Mouse (Mus musculus) gastrocnemius, postnatal 14 days (tissue): ENCODE data around the gene Tmem196. TPM values are rescaled to one million over a fixed set of nuclear protein-coding genes. Genes with fewer than 3 reads are reported as not detected.
"Not testable (repeated sequence)": the region's sequence is repeated elsewhere in the genome, so short reads cannot be mapped to it uniquely, and the experiment has no call there.

Experiments
- DNase-seq: peaks from one replicate; pipeline ENCODE4 v3.0.0; 2021; ENCODE audit warnings: mixed read lengths
- intact Hi-C: fragments of 180-260 bp; cut with DNase I; formaldehyde crosslinking; loops from one replicate; pipeline ENCODE4 v1.15.1; 2025; ENCODE audit warnings: low total_unique reads
- long read RNA-seq, 2 experiments: library from polyadenylated mRNA; stranded (forward); transcript quantifications; one replicate each; pipeline ENCODE4 v2.0.0; 2021
- total RNA-seq, 2 experiments: library from RNA; stranded (reverse); gene quantifications; 2 replicates each; pipeline ENCODE4 v1.2.3; 2021

Gene Tmem196
- total RNA-seq: under 1 TPM; 0.18 to 0.20 TPM
- long read RNA-seq, experiment 1: 0 reads
- long read RNA-seq, experiment 2: 0 reads

GRCm38 (mm10) chr12:119945589-119946310, at the start of gene Tmem196:
Gene Tmem196, plus strand, starts transcription at chr12:119945822.
- DNase-seq: no peak
- intact Hi-C loops: no loop called here

DNA sequence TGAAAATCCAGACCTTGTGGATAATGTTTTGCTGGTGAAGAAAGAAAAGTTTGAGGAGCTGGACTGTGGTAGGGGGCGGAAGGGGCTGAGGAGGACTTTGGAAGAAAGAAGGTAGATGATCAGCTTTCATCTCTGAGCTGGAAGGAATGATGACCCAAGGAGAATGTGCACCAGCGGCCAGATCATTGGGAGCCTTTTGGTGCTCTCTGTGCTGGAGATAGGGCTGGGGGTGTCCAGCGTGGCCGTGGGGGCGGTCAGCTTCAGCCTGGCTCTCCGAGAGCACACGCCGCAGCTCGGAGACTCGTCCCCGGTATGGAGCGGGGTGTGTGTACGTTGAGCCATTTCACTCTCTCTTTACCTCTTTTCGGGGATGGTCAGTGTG, 680 bp downstream of the Tmem196 start:
- DNase-seq: no peak
- intact Hi-C loops: no loop called here

DNA sequence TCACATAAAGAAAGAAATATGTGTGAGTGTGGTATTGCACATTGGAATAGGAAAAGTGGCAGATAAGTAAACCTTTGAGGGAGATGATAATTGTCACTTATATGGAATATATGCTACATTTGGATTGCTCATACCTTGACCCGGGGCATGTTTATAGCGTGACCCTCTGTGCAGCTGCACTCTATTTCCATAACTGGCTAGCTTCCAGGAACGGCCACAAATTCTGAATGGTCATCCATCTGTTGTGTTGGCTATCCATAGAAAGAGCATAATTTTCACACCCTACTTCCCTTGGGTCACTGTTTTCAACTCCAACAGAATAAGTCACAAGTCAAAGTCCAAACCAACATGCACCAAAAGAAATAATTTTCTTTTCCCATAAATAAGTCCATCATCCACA, 11.4 kb downstream of the Tmem196 start:
- intact Hi-C loops: no loop called here
- DNase-seq: no peak

DNA sequence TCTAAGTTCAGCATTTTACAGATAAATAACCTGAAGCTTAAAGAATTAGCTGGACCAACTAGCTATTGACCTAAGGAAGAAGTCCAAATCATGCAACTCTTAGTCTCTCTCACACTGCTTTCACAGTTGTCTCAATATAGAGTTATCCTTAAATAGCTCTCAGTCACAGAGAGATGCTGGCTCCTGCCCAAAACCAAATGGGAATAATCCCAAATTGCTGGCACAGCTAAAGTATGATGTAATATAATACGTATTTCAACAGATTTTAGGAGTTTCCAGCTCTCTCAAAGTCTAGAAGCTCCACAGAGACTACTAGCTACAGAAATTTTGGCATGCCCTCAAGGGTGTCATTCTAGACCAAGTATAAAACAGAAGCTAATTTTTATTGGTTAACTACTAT, 15.1 kb downstream of the Tmem196 start:
- peak; percentile 12 for DNase-seq
- intact Hi-C loops: no loop called here

DNA sequence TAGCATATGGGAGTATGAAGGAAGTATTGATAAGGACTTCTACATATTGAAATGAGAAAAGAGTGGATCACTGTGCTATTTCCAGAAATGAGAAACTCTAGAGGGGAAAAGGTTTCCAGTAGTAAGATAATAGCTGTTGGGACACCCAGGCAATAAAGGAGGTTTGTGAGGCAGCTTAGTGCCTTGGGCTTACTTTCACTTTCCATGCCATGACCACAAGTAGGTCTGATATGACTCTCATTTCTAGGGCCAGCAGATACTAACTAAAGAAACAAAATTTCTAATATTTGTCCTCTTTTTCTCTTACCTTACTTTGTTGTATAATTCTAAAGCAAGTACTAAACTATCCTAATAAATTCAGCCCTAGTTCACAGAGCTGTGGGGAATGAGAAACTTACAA, 19.8 kb downstream of the Tmem196 start:
- no peak for DNase-seq
- intact Hi-C loops: no loop called here

DNA sequence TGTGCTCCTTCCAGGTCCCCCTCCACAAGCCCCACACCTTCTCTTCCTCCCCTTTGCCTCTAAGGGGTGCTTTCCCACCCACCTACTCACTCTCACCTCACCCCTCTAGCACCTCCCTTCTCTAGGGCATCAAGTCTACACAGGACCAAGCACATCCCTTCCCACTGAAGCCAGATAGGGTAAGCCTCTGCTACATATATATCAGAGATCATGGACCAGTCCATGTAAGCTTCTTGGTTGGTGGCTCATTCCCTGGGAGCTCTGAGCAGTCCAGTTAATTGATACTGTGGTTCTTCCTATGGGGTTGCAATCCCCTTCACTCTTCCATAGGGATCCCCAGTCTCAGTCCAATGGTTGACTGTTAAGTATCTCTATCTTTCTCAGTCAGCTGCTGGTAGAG, 24.4 kb downstream of the Tmem196 start:
- intact Hi-C loops: no loop called here
- no peak for DNase-seq

DNA sequence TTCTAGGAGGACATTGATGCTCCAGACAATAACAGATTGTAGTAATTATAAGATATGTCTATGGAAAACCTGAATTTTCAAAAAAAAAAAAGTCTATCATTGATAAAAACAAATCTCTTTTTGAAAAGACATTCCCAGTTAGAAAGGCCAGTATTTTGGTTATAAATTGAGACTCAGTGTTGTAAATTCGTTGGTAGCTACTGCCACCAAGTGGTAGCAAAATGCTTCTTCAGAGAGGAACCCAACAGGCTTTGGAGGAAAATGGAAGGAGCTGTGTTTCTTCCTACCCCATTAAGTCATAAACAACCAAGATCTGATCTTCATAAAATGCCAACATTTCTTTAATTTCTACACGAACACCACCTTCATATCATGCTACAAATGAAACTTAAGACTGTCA, 36.1 kb downstream of the Tmem196 start:
- intact Hi-C loops: loop anchor here (5.0 kb wide), 1 partner anchor 1054 kb away; no protein-coding TSS in a partner anchor
- DNase-seq: no peak

DNA sequence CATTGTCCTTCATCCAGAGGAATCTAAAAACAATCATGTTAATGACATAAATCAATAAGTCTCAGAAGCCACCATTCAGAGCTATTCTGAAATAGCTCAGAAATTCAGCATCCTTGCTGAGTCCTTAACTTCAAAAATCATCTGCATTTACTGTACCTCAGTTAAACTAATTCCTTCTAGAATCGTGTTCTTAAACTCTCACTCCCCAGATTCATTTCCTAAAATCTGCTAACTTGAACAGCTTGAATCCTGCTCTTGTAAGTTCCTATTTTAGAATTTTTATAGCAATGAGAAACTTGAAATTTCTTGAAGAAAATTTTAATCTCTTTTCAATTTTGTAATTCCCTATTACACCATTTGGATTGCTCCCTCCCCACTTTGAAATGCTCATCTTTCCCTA, 52.6 kb downstream of the Tmem196 start:
- no peak for DNase-seq
- intact Hi-C loops: no loop called here

DNA sequence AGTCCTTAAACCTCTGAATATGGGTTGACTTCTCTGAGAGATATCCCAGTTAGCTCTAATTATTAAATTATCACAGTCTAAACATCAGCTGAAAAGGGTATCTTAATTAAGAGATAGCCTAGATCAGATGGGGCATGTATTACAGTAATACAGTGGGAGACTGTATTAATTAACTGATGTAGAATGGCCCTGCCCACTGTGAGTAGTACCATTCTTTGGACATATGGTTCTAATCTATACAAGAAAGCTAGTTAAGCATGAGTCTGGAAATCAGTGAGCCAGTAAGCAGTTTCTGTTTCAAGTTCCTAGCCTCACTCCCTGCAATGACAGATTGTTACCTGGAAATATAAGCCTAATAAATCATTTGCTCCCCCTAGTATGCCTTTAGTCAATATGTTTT, 58.7 kb downstream of the Tmem196 start:
- DNase-seq: no peak
- intact Hi-C loops: no loop called here

DNA sequence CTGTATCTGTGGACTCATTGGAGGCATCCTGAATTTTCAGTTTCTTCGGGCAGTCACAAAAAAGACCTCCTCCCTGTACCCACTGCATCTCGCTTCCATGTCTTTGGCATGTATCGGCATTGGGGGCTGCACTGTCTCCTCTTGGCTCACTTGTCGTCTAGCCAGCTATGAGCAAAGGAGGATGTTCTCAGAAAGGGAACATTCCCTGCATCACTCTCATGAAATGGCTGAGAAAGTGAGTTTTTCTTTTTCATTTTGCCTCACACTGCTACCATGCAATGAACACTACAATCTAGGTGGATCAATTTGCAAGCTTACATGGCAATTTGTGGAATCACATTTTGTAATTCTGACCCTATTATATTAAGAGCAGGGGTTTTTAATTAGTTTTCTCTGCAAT, 69.1 kb downstream of the Tmem196 start:
- intact Hi-C loops: no loop called here
- no peak for DNase-seq

DNA sequence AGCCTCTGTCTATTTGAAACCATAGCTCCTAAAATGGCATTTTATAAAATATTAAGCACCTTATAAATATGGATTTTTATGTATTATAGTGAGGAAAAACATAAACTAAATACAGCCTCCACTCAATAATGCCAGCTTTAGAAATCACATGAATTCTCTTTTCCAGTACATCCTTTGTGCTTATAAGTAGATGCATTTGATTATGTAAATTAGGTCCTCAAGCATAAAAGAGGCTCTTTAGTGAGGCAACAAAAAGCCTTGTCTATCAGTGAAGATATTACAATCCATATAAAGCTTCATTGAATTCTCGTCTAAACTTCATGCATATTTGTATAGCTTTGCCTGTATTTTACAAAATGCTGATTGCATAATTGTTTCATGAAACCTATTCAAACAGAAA, 69.6 kb downstream of the Tmem196 start:
- intact Hi-C loops: no loop called here

GRCm38 (mm10) chr12:120028089-120028959, 82.7 kb downstream of the Tmem196 start:
- intact Hi-C loops, DNase-seq: not testable (repeated sequence)

More for the DNA sequence above, 69.6 kb downstream of the Tmem196 start:
- no peak for DNase-seq
